Mouse (Mus musculus) midbrain, embryonic 15.5 days (tissue): Measurements from ENCODE around the gene Rassf8. TPM values are rescaled to one million over a fixed set of nuclear protein-coding genes. Genes with fewer than 3 reads are reported as not detected.

Source experiments
- ATAC-seq: fragments of 200-750 bp; cut with Nextera tagmentation; replicated peaks from 2 replicates; pipeline ENCODE4 v1.8.0; 2017; ENCODE audit warnings: moderate TSS enrichment
- H3K27ac ChIP-seq: fragments of 300-500 bp; sonication (generic); 2 replicates; pipeline ENCODE4 v1.5.1; 2015; ENCODE audit warnings: mild to moderate bottlenecking, inconsistent platforms
- H3K27me3 ChIP-seq: fragments of 300-500 bp; sonication (generic); replicated peaks from 2 replicates; pipeline ENCODE4 v1.6.1; 2015; ENCODE audit warnings: inconsistent platforms
- H3K36me3 ChIP-seq: fragments of 300-500 bp; sonication (generic); replicated peaks from 2 replicates; pipeline ENCODE4 v1.6.1; 2015; ENCODE audit warnings: inconsistent platforms
- H3K4me1 ChIP-seq: fragments of 300-500 bp; sonication (generic); 2 replicates; pipeline ENCODE4 v1.6.1; 2015; ENCODE audit warnings: inconsistent platforms
- H3K4me2 ChIP-seq: fragments of 300-500 bp; sonication (generic); 2 replicates; pipeline ENCODE4 v1.6.1; 2015; ENCODE audit warnings: inconsistent platforms, mild to moderate bottlenecking, moderate library complexity
- H3K4me3 ChIP-seq: fragments of 300-500 bp; sonication (generic); 2 replicates; pipeline ENCODE4 v1.5.1; 2015; ENCODE audit warnings: mild to moderate bottlenecking, inconsistent platforms
- H3K9ac ChIP-seq: fragments of 300-500 bp; sonication (generic); 2 replicates; pipeline ENCODE4 v1.6.1; 2015; ENCODE audit warnings: mild to moderate bottlenecking, inconsistent platforms
- H3K9me3 ChIP-seq: fragments of 300-500 bp; sonication (generic); 2 replicates; pipeline ENCODE4 v1.6.1; 2016; ENCODE audit warnings: inconsistent platforms
- WGBS: fragments of 180-500 bp; shearing (Covaris S2); methylation state at CpG from one replicate; pipeline ENCODE4 v1.1.7; 2015; ENCODE audit warnings: mixed read lengths; 5-methylcytosine and 5-hydroxymethylcytosine counted together
- polyA plus RNA-seq: library from polyadenylated mRNA; unstranded; fragments of >200 nt; fragmentation: Nextera tagmentation; extraction: Ambion mirVana; gene quantifications from 2 replicates; pipeline ENCODE4 v1.2.1, GENCODE M21; 2015

The Rassf8 gene
- polyA plus RNA-seq, 1 experiment from 2014 or later = 4.6 TPM

DNA sequence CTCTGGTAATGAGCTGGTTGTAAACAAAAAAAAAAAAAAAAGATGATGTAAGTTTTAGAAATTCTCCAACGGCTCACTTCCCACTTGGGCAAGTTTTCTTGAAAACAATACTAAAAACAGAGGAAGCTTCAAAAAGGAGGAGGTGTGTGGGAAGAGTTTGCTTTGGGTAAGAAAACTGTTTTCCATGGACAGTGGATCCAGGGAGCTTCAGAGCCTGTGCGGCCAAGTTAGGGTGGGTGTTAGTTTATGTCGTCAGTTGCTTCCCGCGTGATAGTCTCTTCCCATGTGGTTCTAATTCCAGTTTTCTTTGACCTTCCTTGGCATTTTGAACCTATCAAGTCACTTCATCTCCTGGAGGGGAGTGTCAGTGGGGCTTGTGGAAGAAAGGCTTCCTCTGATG, 21.1 kb downstream of the Rassf8 start:
- no peak overlapping the region for H3K4me2 ChIP-seq
- H3K9ac ChIP-seq = no peak overlapping the region
- ATAC-seq = no peak
- WGBS = 85% methylated on average over 5 of the region's 5 CpGs
- no peaks in the 10 kb centered on the region for H3K36me3 ChIP-seq
- H3K27me3 ChIP-seq = no peaks in the 10 kb centered on the region
- H3K9me3 ChIP-seq = no peaks in the 10 kb centered on the region
- no peak overlapping the region for H3K4me3 ChIP-seq
- H3K27ac ChIP-seq = no peak overlapping the region
- H3K4me1 ChIP-seq = peaks cover 9% of the 10 kb centered on the region; the same call in 1 of the 2 replicates

DNA sequence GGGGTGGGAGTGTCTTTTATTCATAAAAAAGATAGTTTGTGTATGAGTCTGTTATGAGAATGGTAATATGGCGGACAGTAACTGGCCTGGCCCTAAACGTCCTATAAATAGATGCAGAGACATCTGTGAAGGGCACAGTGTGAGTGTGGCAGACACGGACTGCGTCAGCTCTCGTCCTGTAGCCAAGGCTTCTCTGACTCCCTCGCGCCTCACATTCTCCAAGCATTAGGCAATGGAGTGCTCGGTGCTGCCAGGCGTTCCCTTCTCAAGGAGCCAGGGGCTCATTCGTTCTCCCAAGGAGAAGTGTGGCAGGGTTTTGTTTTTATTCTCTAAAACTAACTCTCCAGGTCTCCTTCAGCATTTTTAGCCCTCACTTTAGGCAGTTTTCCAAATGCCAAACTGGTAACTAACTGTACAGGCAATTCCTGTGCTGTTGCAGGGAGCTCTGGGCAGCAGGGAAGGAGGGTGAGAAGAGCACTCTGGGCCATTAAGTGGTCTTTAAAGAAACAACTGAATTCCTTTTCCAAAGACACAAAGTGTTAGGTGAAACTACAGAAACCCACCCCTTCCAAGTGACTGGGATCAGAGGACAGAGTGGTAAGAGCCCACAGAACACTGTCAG, 22.2 kb downstream of the Rassf8 start:
- H3K4me2 ChIP-seq = no peak overlapping the region
- whole genome bisulfite sequencing = 75% methylated on average over 10 of the region's 10 CpGs
- no peak for ATAC-seq
- no peak overlapping the region for H3K9ac ChIP-seq
- H3K36me3 ChIP-seq = no peaks in the 10 kb centered on the region
- peaks cover 9% of the 10 kb centered on the region for H3K4me1 ChIP-seq
- H3K9me3 ChIP-seq = no peaks in the 10 kb centered on the region
- H3K4me3 ChIP-seq = no peak overlapping the region
- H3K27me3 ChIP-seq = no peaks in the 10 kb centered on the region
- no peak overlapping the region for H3K27ac ChIP-seq

DNA sequence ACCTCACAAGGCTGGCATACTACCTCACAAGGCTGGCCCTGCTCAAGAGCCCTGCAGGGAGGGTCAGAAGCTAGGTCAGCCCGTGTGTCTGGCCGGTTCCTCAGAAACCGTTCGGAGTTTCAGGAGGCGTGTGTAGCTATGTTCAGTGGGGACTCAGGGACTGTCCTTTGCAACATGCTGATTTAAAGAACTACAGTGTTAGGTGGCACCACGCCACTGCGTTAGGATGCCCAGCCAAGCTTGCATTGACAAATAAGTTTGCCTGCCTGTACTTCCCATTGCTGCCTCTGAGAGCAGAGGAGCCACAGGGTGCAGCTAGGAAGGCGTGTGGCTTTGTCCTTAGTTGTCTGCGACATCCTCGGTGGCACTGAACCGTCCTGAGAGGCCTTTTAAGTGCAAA, 23.3 kb downstream of the Rassf8 start:
- ATAC-seq = no peak
- Histone ChIP-seq H3K4me3 (no peak overlapping the region), H3K36me3 (no peaks in the 10 kb centered on the region), H3K9me3 (no peaks in the 10 kb centered on the region), H3K27ac (no peak overlapping the region), H3K4me2 (no peak overlapping the region), H3K4me1 (peaks cover 9% of the 10 kb centered on the region), H3K9ac (no peak overlapping the region), H3K27me3 (no peaks in the 10 kb centered on the region)
- 60% methylated on average over 11 of the region's 11 CpGs for WGBS

DNA sequence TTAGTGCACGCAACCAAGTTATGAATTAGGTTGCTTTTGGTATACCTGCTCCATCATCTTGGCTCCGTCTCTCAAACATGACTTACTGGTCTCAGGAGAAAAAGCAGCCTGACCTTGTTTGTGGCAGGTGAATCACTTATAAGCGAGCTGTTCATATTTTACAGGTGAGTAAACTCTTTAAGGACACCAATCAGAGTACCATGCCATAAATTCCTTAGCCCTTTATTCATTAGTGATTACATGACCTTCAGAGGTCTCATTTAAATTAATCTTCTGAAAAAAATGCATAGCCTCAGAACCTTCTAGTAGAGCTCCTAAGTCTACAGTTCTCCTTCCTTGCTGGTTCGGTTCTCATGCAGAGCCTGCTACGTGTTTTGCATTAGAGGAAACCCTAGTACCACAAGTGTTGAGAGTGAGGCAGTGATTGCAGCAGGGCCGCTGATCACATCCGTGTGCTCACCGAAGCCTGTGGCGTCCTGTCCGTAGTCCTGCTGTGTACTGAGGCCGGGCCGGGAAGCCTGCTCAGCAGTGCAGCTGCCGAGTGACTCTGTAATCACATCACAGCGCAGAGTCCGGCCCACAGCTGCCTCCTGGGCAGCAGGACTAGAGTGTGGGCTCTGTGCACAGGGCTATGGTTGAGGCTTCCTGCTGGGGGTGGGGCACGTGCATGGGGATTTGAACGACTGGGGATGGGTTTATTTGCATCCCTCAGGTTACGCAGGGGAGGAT, 23.9 kb downstream of the Rassf8 start:
- Histone ChIP-seq H3K27me3 (no peaks in the 10 kb centered on the region), H3K4me1 (peaks cover 9% of the 10 kb centered on the region), H3K9me3 (no peaks in the 10 kb centered on the region), H3K36me3 (no peaks in the 10 kb centered on the region), H3K4me2 (no peak overlapping the region), H3K27ac (no peak overlapping the region), H3K9ac (no peak overlapping the region), H3K4me3 (no peak overlapping the region)
- 0 out of 2 replicates have a peak, but pooled peaks have one; percentile 14 for ATAC-seq
- WGBS = 31% methylated on average over 18 of the region's 18 CpGs

DNA sequence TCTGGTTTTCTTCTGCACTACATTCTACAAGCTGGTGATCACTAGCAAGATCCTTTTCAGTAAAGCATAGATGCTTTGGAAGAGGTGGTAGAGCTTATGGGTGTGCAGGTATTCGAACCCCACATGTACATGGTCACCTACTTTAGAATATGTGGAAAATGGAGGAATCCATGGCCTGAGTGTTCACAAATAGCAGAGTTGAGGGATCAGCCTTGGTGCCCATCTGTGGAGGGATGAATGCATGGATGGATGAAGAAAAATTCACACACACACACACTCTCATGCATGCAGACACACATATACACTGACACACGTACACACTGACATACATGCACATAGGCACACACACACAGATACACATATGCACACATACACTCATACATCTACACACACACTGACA, 27.9 kb downstream of the Rassf8 start:
- Histone ChIP-seq H3K4me3 (no peak overlapping the region), H3K9me3 (no peaks in the 10 kb centered on the region), H3K9ac (no peak overlapping the region), H3K4me1 (peaks cover 9% of the 10 kb centered on the region), H3K27me3 (no peaks in the 10 kb centered on the region), H3K27ac (no peak overlapping the region), H3K4me2 (no peak overlapping the region), H3K36me3 (no peaks in the 10 kb centered on the region)
- WGBS = 89% methylated on average over 2 of the region's 2 CpGs
- no peak for ATAC-seq

DNA sequence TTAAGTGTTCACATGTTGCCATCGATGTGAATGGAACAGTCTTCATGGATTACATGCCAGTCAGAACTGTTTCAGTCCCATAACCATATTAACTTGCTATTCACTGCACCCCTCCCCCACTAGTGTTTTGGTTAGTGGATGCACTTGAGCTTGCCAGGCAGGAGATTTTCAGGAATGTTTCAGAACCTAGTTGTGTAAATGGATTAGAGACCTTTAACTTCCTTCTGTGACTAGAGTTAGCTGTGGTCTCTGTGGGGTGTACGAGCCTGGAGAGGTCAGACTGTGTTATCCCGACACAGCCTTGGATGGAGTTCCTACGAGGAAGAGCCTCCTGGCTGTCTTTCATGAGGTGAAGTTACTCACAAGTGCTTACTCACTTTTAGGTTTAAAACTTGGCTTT, 29.7 kb downstream of the Rassf8 start:
- no peak overlapping the region for H3K4me3 ChIP-seq
- no peaks in the 10 kb centered on the region; the same call in 1 of the 2 replicates for H3K4me1 ChIP-seq
- H3K9ac ChIP-seq = no peak overlapping the region
- H3K36me3 ChIP-seq = no peaks in the 10 kb centered on the region
- H3K27me3 ChIP-seq = no peaks in the 10 kb centered on the region
- WGBS = 79% methylated on average over 4 of the region's 4 CpGs
- no peaks in the 10 kb centered on the region for H3K9me3 ChIP-seq
- no peak overlapping the region for H3K4me2 ChIP-seq
- H3K27ac ChIP-seq = no peak overlapping the region
- no peak for ATAC-seq

DNA sequence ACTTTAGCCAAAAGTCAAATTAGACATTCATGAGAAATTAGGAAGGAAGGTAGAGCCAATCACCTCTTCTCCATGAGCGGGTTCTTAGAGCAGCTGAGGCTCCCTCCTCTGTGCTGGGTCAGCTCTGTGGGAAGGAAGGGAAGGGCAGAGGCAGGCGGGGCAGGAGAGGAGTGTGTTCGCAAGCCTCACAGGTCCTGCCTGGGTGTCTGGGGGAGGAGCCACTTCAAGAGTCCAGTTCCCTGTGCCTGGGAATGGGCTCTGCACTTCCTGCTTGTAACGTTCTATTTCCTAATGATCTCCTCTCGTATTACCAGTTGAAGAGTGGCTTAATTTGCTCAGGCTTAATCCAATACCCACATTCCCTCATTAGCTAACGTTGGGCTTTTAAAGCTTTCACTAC, 32.8 kb downstream of the Rassf8 start:
- H3K36me3 ChIP-seq = no peaks in the 10 kb centered on the region
- 24% methylated on average over 6 of the region's 6 CpGs for WGBS
- H3K4me3 ChIP-seq = no peak overlapping the region
- no peak overlapping the region for H3K27ac ChIP-seq
- no peak overlapping the region for H3K9ac ChIP-seq
- ATAC-seq = no peak
- H3K4me1 ChIP-seq = no peaks in the 10 kb centered on the region
- H3K27me3 ChIP-seq = no peaks in the 10 kb centered on the region
- no peak overlapping the region for H3K4me2 ChIP-seq
- H3K9me3 ChIP-seq = no peaks in the 10 kb centered on the region

DNA sequence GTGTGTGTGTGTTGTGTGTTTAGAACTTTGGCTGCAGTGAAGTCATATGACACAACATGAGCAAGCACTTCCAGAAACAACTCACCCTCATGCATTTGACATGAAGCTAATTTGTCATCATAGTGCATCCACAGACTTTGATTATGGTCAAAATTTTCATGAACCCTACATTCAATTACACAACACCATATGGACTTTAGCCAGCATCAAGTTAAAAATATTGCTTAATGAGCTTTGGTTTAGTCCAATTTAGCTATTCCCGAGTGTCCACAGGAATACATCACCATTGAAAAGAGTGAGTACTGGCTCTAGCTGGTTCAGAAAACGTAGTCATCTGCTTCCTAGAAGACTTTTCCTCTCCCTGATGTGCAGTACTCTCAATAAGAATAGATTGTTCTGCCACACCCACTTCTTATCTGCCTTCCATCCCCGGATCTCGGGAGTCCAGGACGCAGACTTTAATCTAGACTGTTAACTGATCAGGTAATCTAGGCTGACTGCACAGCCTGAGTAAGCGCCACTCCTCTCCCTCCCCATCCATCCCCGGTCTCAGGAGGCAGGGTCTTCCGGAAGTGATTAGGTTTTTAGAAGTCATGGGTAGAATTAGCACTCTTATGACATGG, 33.7 kb downstream of the Rassf8 start:
- 64% methylated on average over 8 of the region's 8 CpGs for WGBS
- Histone ChIP-seq H3K4me2 (no peak overlapping the region), H3K4me1 (no peaks in the 10 kb centered on the region), H3K36me3 (no peaks in the 10 kb centered on the region), H3K9ac (no peak overlapping the region), H3K9me3 (no peaks in the 10 kb centered on the region), H3K27ac (no peak overlapping the region), H3K4me3 (no peak overlapping the region), H3K27me3 (no peaks in the 10 kb centered on the region)
- no peak for ATAC-seq

DNA sequence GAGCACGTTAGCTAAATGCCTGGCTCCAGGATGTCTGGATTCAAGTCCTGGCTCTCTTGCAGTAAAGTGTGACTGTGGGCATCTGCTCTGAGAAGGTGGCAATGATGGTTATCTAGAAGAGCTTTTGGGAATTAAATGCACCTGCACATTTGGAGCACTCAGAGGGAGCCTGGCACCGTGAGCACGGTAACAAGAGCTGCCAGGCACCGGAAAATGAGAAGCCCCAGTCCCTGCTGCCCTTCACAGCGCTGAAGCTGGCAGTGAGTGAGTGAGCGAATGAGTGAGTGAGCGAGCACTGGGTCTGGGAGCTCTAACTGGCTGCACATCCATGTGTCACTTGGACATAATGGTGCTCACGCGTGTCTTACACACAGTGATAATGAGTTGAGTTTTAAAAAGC, 34.7 kb downstream of the Rassf8 start:
- H3K27ac ChIP-seq = no peak overlapping the region

DNA sequence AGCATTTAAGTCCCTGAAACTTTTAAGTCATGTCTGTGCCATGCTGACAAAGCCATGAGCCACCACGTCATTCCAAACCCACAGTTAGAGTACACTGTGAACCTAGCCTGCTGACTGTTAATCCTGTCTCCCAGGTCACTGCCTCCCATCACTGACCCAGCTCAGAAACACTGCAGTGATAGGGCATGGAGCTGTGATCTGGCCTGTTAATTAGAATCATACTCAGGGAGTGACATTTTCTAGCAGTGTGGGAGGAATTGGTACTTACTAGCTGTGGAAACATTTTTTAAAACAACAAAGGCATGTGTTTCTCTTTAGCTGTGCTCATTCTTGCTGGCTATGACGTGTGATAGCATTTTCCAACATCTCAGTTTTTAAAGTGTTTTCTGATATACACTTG, 35.4 kb downstream of the Rassf8 start:
- WGBS = 65% methylated on average over 2 of the region's 2 CpGs
- H3K4me2 ChIP-seq = no peak overlapping the region
- no peak overlapping the region for H3K4me3 ChIP-seq
- no peak overlapping the region for H3K9ac ChIP-seq
- no peak for ATAC-seq
- H3K27ac ChIP-seq = no peak overlapping the region
- H3K27me3 ChIP-seq = no peaks in the 10 kb centered on the region
- H3K9me3 ChIP-seq = no peaks in the 10 kb centered on the region
- H3K4me1 ChIP-seq = no peaks in the 10 kb centered on the region
- H3K36me3 ChIP-seq = no peaks in the 10 kb centered on the region

More for the DNA sequence above, 34.7 kb downstream of the Rassf8 start:
- Histone ChIP-seq H3K9ac (no peak overlapping the region), H3K4me3 (no peak overlapping the region), H3K36me3 (no peaks in the 10 kb centered on the region), H3K27me3 (no peaks in the 10 kb centered on the region), H3K4me1 (no peaks in the 10 kb centered on the region), H3K9me3 (no peaks in the 10 kb centered on the region), H3K4me2 (no peak overlapping the region)
- no peak for ATAC-seq
- WGBS = 90% methylated on average over 9 of the region's 9 CpGs

DNA sequence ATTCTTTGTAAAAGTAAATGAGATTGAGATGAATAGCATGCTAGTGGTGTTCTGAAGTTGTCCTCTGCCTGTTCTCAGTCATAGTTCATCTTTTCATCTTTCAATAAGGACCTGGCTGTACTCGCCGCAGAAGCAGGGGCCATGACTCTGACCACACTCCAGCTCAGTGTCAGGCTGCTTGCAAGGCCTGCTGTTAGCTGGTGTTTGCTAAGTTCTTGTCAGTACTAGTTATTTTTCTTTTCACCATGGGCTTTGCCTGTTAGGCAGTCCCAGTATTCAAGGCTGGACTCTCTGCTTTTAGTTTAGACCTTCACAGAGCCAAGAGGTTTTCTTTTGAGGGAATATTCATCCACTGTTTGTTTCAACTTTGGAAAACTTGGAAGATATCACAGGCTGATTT, 40.8 kb downstream of the Rassf8 start:
- WGBS = 91% methylated on average over 2 of the region's 2 CpGs
- no peaks in the 10 kb centered on the region for H3K27me3 ChIP-seq

DNA sequence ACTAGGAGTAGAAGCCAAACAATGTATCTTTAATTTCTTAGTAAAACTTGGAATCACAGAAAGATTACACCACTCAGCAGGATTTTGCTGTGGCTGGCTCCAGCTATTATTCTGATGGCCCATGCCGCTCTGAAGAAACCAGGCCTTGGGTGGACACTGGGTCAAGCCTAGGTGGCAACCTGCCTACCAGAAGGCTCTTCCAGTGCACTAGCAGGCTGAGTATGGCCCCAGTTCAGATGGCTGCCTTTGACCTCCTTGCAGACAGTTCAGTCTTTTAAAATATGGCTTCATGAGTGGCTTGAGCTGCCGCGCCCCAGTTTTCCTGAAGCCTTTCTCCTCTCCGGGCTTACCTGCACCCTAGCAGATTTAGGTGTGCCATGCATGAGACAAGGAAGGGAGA, 43.2 kb downstream of the Rassf8 start:
- no peak overlapping the region for H3K9ac ChIP-seq
- H3K27me3 ChIP-seq = no peaks in the 10 kb centered on the region
- no peak overlapping the region for H3K27ac ChIP-seq
- H3K4me3 ChIP-seq = no peak overlapping the region
- H3K4me1 ChIP-seq = no peaks in the 10 kb centered on the region
- no peaks in the 10 kb centered on the region for H3K36me3 ChIP-seq
- H3K4me2 ChIP-seq = no peak overlapping the region
- H3K9me3 ChIP-seq = no peaks in the 10 kb centered on the region
- ATAC-seq = no peak
- WGBS = 92% methylated on average over 4 of the region's 4 CpGs

More for the DNA sequence above, 40.8 kb downstream of the Rassf8 start:
- Histone ChIP-seq H3K27ac (no peak overlapping the region), H3K4me2 (no peak overlapping the region), H3K9me3 (no peaks in the 10 kb centered on the region), H3K36me3 (no peaks in the 10 kb centered on the region), H3K4me1 (no peaks in the 10 kb centered on the region), H3K9ac (no peak overlapping the region), H3K4me3 (no peak overlapping the region)
- ATAC-seq = no peak

DNA sequence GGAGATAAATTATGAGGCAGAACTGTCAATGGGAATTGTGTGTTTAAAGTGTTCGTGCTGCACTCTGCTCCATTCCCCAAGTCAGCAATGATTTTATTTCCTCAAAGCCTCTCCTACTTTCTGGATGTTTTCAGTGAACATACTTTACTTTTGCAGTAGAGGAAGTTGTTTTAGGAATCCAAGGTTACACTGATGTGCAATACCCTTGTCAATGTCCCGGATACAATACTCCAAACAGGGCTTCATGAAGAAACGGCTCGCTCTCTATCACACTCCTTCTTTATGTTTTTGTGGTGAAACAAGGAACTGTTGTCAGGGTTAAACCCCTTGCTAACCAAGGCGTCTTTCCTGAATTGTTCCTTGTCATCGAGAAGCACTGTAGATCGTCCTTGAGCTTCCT, 45.8 kb downstream of the Rassf8 start:
- Histone ChIP-seq H3K9ac (no peak overlapping the region), H3K4me2 (no peak overlapping the region), H3K4me1 (no peaks in the 10 kb centered on the region), H3K36me3 (no peaks in the 10 kb centered on the region), H3K27me3 (no peaks in the 10 kb centered on the region), H3K9me3 (no peaks in the 10 kb centered on the region), H3K27ac (no peak overlapping the region), H3K4me3 (no peak overlapping the region)
- no peak for ATAC-seq
- WGBS = 78% methylated on average over 7 of the region's 7 CpGs
